Mouse (Mus musculus): ENCODE measurements at regions not wholly inside any gene's neighbourhood (a gene's known extent, or its start where the extent isn't known, plus 50 kb on each side); places are given as distances from the start of the nearest gene placed in this dataset.
"Not testable (repeated sequence)": the region's sequence is repeated elsewhere in the genome, so short reads cannot be mapped to it uniquely, and the experiment has no call there.

- in situ Hi-C loops (cut with MboI, MseI), result loop anchor here (25.0 kb wide), 1 partner anchor 707 kb away; no protein-coding TSS in a partner anchor
Observed at GRCm38 (mm10) chr4:31205332-31205970, 758.4 kb upstream of the Map3k7 start.

- in situ Hi-C loops (cut with MboI, MseI), result no loop called here
Observed at GRCm38 (mm10) chr4:31225741-31226140, 738.2 kb upstream of the Map3k7 start.

GRCm38 (mm10) chr4:31268825-31269495, 694.9 kb upstream of the Map3k7 start:
- in situ Hi-C loops (cut with MboI, MseI), result no loop called here

GRCm38 (mm10) chr4:31274131-31274530, 689.8 kb upstream of the Map3k7 start:
- in situ Hi-C loops (cut with MboI, MseI), result no loop called here

- in situ Hi-C loops (cut with MboI, MseI), result no loop called here
Observed at GRCm38 (mm10) chr4:31290301-31290975, 673.5 kb upstream of the Map3k7 start.

- in situ Hi-C loops (cut with MboI, MseI), result no loop called here
Observed at GRCm38 (mm10) chr4:31293752-31294151, 670.1 kb upstream of the Map3k7 start.

- in situ Hi-C loops (cut with MboI, MseI), result no loop called here
Observed at GRCm38 (mm10) chr4:31297848-31298247, 666.0 kb upstream of the Map3k7 start.

GRCm38 (mm10) chr4:31319269-31319668, 644.6 kb upstream of the Map3k7 start:
- in situ Hi-C loops (cut with MboI, MseI), result no loop called here

GRCm38 (mm10) chr4:31320734-31321507, 643.0 kb upstream of the Map3k7 start:
- in situ Hi-C loops (cut with MboI, MseI), result no loop called here

- in situ Hi-C loops (cut with MboI, MseI), result no loop called here
Observed at GRCm38 (mm10) chr4:31323816-31324215, 640.1 kb upstream of the Map3k7 start.

GRCm38 (mm10) chr4:31328798-31329197, 635.1 kb upstream of the Map3k7 start:
- in situ Hi-C loops (cut with MboI, MseI), result no loop called here

GRCm38 (mm10) chr4:31331053-31331452, 632.8 kb upstream of the Map3k7 start:
- in situ Hi-C loops (cut with MboI, MseI), result no loop called here

GRCm38 (mm10) chr4:31335686-31336085, 628.2 kb upstream of the Map3k7 start:
- in situ Hi-C loops (cut with MboI, MseI), result no loop called here

- in situ Hi-C loops (cut with MboI, MseI), result no loop called here
Observed at GRCm38 (mm10) chr4:31337980-31338379, 625.9 kb upstream of the Map3k7 start.

- in situ Hi-C loops (cut with MboI, MseI), result no loop called here
Observed at GRCm38 (mm10) chr4:31343312-31344248, 620.3 kb upstream of the Map3k7 start.

GRCm38 (mm10) chr4:31354046-31354445, 609.9 kb upstream of the Map3k7 start:
- in situ Hi-C loops (cut with MboI, MseI), result not testable (repeated sequence)

- in situ Hi-C loops (cut with MboI, MseI), result no loop called here
Observed at GRCm38 (mm10) chr4:31354953-31355352, 608.9 kb upstream of the Map3k7 start.

GRCm38 (mm10) chr4:31366172-31366571, 597.7 kb upstream of the Map3k7 start:
- in situ Hi-C loops (cut with MboI, MseI), result no loop called here

- in situ Hi-C loops (cut with MboI, MseI), result no loop called here
Observed at GRCm38 (mm10) chr4:31367031-31367430, 596.9 kb upstream of the Map3k7 start.

- in situ Hi-C loops (cut with MboI, MseI), result no loop called here
Observed at GRCm38 (mm10) chr4:31370062-31370461, 593.8 kb upstream of the Map3k7 start.
